Mouse (Mus musculus) adrenal gland, adult 8-10 months (tissue): ENCODE results near the gene Ctnna2. TPM values are rescaled to one million over a fixed set of nuclear protein-coding genes. Genes with fewer than 3 reads are reported as not detected.

Experiments used
- DNase-seq: peaks from one replicate; pipeline ENCODE4 v3.0.0; 2022
- total RNA-seq, 4 experiments: library from RNA; stranded (reverse); gene quantifications; 2 replicates each; pipeline ENCODE4 v1.2.4; 2022

Ctnna2 gene
- total RNA-seq, 4 experiments from 2014 or later: 2.5 to 5.5 (median 3.8) TPM

DNA sequence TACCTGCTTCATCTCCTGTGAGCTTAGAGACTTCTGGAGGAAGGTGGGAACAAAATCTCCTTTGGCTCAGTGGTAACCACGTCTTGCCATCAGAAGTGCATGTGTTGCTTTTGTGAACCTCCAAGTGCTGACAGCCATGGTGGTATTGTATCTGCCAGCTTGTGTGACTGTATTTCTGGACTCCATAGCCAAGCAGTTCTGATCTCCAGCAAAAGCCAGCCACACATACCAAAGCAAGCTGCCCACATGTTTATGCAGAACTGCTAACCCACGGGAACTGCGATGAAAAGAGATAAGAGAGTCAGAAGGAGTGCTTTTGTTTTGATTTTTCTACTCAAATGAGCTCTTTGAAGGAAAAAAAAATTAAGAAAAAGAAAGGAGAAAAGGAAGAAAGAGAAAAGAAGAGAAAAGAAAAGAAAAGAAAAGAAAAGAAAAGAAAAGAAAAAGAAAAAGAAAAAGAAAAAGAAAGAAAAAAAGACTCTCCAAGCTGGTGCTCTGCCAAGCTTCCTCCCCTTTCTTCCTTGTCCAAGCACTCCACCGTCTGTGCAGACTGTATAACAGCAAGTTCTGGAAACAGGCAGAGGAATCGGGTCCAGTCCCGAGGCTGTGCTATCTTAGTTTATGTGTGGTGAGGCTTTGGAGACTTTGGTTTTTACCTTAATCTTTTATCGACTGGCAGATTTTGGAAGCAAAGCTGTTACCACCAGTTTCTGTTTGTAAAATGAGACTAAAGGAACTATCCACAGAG, 722.0 kb downstream of the Ctnna2 start:
- DNase-seq: no peak

DNA sequence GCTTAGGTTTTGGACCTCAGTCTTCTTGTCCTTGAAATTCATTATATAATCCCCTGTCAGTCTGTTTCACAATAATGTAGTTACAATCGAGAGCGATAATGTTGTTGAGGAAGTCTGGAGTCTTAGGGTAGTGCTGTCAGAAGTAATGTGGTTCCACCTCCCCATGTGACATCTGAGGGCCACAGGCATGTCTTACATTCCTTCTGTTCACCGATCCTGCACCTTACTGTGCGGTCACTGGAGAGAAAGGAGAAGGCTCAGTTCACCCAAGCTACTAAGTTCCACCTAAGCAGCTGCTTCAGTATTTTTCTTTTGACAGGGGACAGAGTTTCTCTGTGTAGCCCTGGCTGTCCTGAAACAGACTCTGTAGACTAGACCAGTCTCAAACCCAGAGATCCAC, 723.2 kb downstream of the Ctnna2 start:
- DNase-seq: no peak

DNA sequence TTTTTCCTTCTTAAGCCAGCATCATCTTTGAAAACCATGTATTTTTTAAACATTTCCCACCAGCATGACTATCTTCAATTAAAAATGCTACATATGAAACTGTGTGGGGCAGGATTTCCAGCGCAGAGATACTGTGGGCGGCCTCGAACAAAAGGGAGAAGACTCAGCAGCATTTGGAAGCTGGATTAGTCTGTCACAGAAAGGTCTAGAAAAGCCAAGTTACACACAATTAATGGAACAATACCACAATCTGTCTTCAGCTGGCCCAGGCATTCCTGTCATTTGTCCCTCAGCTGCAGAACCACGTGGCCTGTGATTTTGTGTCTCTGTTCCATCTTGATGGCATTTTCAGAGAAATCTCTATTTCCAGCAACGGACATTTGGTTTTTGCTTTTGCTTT, 726.0 kb downstream of the Ctnna2 start:
- no peak for DNase-seq

DNA sequence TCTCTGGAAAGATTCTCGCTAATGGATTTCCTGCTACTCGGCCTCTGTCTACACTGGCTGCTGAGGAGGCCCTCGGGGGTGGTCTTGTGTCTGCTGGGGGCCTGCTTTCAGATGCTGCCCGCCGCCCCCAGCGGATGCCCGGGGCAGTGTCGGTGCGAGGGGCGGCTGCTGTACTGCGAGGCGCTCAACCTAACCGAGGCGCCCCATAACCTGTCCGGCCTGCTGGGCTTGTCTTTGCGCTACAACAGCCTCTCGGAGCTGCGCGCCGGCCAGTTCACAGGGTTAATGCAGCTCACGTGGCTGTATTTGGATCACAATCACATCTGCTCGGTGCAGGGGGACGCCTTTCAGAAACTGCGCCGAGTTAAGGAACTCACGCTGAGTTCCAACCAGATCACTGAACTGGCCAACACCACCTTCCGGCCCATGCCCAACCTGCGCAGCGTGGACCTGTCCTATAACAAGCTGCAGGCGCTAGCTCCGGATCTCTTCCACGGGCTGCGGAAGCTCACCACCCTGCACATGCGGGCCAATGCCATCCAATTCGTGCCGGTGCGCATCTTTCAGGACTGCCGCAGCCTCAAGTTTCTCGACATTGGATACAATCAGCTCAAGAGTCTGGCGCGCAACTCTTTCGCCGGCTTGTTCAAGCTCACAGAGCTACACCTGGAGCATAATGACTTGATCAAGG, 735.8 kb downstream of the Ctnna2 start:
- no peak for DNase-seq

DNA sequence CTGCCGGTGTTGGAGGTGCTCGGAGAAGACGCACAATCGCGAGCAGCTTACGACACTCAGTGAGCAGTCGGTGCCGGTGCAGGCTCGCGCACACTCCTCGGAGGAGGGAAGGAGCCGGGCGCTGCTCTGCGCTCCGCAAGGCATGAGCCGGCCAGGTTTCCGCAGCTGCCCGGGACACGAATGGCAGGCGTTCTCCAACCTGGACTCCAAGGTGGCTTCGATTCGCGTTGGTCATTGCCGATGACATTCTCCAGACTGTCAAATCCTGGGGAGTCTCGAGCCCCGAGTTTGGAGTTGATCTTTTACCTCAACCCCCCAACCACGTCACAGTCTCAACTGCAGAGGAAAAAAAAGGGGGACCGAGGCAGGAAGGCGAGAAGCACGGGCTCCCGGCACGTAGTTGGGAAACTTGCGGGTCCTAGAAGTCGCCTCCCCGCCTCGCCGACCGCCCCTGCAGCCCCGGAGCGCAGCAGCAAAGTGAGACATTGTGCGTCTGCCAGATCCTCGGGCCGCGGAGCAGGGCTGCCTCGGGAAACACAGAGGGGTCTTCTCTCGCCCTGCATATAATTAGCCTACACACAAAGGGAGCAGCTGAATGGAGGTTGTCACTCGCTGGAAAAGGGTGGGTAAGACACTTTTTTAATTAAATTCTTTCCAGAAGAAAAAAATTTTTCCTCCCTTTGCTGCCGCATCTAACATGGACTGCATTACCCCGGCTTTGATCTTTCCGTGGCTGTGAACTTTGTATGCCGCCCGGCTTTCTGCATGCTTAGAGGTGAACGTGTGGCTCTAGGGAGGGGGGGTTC, 736.7 kb downstream of the Ctnna2 start, which contains the start of gene Lrrtm1:
Lrrtm1 (plus strand) TSS at position 89 of the 806 bp plus-strand sequence.
- no peak for DNase-seq

DNA sequence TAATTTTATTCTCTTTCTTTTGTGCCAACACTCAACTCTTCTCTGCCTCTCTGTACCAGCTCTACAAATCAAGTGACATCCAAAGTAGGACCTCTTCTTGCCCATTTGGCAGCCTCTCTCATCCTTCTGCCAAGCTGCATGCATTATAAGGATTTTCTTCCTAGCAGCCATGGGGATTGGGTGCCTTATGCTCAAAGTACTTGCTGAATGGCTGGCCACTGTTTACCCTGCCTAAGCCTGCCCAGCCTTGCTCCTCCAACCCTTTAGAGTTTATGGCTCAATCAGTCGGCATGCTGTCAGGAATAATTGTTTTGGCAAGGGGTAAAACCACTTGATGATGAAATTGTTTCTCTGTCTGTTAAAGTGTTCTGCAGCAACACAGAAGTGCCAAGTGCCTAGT, 739.1 kb downstream of the Ctnna2 start:
- peak; percentile 14 for DNase-seq

DNA sequence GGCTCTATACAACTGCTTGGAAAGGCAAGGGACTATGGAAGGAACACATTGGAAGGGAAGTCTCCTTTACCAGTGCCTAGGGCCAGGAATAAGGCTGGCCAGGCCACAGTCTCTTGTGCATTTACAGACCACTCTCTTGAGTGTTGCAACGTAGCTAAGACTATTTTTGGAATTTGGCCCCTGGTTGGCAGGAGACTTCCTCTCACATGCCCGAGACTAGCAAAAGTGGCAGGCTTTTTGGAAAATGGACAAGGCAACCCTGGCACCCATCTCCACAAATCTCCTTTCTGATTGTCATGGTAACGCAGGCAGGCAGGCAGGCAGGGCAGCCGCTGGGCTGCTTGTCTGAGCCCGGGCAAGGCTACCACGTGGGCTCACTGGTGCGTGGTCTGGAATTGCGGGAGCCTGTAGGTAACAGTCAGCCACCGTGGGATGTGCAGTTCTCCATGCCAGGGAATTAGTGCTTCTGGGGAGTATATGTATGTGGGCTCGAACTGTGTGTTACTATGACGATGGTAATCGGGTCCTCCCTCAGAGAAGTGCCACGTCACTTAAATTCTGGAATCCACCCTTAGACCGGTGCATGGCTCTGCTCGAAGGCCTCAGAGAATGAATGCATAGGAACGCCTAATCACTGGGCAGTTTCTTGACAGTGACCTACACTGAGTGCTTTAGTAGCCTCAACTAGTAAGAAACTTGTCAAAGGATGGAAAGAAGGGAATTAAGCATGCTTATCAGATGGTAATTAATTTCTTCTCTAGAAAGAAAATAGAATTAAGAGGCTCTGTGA, 756.5 kb downstream of the Ctnna2 start:
- DNase-seq: peak; percentile 14

DNA sequence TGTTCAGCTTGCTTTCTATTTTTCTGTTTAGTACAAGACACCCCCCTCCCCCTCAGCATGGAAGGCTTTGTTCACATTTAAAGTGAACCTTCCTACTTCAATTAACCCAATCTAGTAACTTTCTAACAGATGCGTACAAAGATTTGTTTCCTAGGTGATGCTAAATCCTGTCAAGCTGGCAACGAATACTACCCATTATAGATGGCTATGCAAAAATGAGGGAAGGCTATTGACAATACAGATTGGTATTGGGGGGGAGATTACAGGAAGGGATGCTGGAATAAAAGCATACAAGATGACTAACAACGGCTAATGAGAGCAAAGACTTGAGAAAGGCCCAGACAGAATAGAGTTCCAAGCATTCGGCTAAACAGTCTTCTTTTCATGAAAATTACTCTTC, 758.7 kb downstream of the Ctnna2 start:
- no peak for DNase-seq

DNA sequence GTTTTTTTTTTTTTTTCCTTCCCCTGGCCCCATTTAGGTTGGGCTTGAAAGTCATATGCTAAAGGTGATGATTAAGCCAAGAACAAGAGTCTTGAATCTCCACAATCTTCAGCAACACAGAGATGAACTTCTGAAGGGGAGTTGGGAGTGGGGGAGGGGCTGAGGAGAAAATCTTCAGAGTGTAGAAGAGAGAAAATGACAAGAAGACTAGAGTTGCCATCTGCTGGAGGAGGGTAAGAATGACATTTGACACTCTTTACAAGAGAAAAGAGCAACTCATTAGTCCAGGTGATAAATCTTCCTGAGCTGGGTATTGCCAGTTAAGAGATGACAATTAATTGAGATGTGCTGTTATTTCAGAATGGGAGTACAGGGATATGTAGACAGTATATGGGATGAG, 760.6 kb downstream of the Ctnna2 start:
- no peak for DNase-seq

DNA sequence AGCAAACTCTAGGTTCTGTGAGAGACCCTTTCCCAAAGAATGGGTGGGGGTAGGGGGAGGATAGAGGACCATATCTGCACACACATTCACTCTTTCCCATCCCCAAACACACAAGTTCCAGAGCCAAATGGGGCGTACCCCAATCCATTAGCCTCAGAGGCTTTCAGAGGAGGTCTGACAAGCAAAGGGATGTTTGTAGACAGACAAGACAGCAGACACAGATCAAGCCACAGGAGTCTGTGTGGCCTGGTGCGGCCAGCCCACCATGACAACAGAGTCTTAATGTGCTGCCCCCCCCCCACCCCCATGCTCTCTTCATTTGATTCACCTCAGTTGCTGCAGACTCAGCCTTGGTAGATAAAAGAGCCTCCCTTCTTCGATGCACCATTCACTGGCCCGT, 764.2 kb downstream of the Ctnna2 start:
- DNase-seq: no peak

DNA sequence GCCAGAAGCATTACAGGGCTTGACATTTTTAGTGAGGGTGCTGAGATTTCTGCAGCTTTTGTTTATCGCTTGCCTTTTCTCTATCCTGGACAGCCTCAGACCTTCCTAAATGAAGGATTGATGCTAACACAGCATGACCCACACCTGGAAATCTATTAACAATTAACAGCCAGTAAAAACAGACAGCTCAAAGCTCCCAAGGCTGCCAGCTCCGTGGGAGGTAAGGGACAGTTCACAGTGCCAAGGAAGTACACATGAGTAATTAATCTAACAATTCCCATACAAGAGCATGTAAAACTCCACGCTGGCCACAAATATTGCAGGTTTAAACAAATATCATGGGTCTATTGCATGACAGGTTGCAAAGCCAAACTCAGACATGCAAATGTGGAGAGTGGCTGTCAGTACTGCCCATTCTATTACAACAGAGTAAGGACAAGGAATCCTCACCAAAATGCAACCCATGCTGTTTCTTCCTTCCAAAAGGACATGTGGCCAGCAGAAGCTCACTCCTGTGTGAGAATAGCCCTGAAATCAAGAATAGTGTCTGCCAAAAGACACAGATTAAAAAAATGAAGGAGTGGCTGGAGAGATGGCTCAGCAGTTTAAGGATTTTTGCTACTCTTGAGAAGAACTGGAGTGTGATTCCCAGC, 765.6 kb downstream of the Ctnna2 start:
- no peak for DNase-seq

DNA sequence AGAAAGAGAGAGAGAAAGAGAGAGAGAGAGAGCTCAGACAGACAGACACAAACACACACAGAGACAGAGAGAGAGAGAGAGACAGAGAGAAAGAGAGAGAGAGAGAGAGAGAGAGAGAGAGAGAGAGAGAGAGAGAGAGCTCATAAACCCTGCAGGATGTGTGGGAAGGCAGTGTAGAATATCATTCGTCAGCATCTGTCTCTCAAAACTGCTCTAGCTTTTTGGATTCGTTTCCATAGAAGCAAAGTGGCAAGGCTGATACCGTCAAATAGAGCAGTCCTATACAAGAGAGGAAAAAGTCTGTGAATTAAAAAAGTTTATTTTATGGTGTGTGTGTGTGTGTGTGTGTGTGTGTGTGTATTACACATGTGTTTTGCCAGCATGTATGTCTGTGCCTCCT, 769.6 kb downstream of the Ctnna2 start:
- DNase-seq: no peak

DNA sequence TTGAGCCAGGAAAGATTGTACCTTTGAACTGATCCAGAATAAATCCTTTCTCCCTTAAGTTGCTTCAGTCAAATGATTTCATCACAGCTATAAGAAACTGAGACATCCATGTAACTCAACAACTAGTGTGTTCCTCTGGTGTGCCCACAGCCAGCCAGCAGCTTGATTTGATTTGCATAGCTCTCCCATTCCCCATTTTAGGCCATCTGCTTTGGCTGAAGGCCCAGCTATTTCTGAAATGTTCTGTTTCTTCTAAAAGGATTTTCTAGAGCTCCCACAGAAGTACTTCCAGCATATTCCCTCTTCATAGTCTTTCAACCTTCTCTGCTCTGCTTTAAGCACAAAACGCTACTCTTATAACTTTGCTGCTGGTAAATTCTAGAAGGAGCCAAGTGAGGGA, 770.3 kb downstream of the Ctnna2 start:
- DNase-seq: no peak

DNA sequence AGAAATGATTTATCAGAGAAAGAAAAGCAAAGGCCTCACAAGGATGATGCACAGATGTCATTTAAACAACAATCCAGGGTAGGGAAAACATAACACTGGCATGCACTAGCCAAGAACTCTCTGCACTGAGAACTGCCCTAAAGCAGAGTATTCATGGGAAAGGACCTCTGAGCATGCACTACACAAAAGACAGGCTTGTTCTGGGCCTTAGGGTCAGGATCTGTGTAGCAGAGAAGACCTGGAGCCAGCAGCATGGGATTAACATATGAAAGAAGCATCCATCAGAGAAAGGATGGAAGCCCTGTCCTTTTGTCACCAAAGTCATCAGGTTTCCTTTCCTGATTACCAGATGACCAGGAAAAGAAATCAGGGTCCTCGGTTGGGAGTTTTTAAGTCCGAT, 780.1 kb downstream of the Ctnna2 start:
- DNase-seq: no peak

DNA sequence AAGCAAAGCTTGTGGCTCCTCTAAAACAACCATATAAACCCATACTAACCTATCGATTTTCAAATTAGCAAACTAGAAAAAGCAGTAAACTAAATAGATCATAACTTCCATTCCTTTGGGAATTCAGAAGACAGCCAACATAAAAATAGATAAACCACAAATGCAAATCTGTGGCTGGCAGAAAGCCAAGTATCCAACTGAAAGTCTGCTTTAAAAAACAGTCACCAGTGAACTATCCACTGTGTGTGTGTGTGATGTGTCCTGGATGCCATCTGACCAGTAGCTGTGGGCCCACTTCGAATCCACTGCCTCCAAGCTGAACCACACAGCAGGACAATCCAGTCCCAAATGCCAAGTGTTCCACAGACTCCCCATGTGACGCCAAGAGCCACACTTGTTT, 782.8 kb downstream of the Ctnna2 start:
- no peak for DNase-seq

DNA sequence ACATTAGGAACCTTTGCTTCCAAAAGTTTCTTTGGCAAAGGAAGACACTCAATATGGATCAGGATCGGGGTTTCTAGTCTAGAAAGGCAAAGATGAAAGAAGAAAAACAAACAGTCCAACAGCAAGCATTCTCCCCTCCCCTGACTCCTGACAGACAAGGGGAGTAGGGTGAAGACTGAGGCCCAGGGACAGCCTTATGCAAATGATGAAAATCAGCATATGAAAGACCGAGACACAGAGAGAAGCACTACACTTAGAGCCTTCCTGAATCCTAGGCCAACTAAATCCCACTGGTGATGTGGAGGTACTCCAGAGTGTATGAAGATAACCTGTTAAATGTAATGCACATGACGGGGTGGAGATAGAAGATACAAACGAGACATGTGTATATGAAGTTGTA, 787.9 kb downstream of the Ctnna2 start:
- DNase-seq: no peak

DNA sequence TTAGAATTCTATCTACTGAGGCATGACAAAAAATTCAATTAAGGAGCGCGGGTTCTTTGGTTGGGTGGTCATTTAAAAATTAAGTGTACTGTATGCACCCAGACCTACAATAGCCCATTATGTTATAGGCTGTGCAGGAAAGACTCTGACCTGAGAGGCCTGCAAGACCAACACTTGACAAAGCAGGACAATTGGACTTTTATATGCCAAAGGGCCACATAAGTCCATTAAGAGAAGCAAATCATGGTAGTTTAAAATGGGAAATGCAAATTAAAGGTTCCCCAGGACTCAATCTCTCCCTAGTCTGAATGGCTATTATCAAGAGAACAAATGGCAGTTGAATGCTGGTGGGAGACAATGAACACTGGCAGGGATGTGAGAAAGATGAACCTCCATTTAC, 790.9 kb downstream of the Ctnna2 start:
- DNase-seq: no peak

DNA sequence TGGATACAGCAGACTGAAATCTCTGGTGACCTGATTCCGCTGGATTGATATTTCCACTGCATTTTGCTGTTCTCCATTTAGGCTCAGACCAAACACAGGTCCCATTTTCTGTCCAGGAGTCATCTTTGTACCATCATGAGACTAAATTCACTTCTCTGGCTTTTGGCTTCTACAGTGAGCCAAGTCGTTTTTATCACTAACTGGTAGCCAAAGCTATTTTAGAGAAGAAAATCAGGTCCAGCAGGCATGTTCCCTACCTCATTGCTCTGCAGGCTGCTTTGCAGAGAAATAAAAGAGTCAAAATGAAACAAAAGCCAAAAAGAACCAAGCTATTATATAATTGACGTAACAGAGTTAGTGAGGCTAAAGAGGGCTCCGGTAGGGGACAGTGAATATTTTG, 793.7 kb downstream of the Ctnna2 start:
- no peak for DNase-seq

DNA sequence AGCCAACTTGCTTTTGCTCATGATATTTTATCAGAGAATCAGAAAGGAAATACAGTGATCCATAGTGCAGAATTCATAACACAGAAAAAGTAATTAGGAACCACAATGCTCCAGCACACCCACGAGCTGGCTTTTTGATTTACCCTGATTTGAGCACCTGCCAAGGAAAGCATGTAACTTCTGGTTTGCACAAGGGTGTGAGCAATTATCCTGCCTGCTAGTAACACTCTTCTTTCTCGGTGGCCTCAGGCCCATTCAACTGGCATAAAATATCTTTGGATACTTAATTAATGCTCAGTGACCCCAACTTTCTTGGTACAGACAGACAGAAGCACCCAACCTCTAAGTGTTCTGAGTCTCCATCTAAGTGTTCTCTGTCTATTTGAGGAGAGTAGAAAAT, 794.6 kb downstream of the Ctnna2 start:
- no peak for DNase-seq

DNA sequence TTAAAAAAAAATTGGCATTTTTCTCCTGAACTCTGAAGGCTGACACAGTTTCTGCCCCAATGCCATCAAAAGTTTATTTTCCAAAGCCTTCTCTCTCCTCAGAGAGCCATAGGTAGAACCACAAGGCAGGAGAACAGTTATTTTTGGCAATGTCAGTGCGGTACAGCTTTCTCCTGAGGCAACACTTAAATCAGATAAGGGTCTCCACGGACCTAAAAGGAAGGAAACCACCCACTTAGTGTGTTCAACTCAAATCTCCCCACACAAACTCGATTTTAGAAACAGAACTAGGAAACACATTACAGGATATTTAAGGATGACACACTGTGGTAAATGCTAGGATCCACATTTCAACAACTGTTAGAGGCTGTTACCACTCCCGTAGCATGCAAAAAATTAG, 803.7 kb downstream of the Ctnna2 start:
- no peak for DNase-seq

DNA sequence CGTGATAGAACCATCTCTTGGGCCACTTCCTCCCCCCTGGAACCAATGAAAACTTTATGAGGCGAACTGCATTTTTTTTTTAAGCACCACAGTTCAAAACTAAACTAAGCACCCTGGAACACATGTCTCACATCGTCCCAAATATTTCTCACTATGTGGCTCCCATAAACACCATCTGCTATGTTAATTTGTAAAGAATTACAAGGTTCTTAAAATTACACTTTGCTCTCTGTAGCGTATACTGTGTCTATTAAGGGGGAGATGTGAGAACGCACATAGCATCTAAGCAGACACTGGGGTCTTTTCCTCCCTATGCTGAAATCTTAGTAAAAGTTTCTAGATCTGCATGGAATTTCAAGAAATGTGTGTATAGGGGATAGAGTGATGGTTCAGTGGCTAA, 822.5 kb downstream of the Ctnna2 start:
- no peak for DNase-seq

DNA sequence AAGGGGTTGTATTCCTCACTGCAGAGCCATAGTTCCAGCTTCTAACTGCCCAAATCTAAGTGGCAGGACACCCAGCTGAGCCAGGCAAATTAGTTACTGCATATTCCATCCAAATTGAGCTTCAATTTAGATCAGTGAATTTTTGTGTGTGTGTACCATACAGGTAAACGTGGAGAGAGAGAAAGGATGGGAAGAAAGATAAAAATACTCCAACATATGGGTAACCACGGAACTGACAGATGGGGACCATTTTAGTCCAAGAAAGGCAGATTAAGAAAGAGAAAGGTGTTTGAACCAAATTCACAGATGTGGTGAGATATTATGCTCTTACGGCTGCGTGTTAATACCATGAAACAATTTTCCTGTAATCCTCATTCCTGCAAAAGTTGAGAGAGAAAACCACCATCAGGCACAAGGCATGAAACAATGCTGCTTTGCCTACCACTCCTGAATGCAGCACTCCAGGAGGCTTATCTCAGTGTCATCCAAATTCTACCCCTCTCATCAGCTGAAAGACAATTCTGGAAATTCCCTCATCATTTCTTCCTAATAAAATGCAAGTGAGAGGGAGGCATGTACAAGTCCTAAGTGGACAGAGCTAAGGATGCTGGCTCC, 840.1 kb downstream of the Ctnna2 start:
- DNase-seq: no peak
